Mouse (Mus musculus): ENCODE measurements around the gene Ggta1.

DNA sequence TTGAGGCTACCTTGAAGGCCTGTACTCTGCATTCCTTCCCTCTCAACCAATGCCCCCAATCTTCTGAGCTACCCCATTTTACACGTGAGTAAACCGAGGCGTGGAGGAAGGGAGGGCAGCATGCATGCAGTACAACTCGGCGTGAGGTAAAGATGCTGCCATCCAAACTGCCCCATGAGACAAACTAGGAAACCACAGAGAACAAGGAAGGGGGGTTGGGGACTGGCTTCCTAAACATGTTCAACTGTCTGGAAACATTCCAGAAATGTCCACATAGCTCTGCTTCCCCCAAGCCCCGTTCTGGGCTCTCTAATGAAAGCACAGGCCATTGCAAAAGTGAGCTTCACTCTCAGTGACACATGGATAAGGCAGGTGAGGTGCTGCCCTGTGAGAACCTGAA, 21.6 kb downstream of the Ggta1 start:
- no peak for TF ChIP-seq CTCF (IDR thresholded peaks at IDR 0.05; ENCODE audit: low read depth)
- TF ChIP-seq EP300 (IDR thresholded peaks at IDR 0.05; ENCODE audit: low read depth): no peak
